Mouse (Mus musculus) T-helper 1 cell (primary cell): ENCODE measurements around the gene Mbnl2.

Experiments
- in situ Hi-C: fragments of 300-600 bp; cut with MboI, MseI; formaldehyde crosslinking; loops from one replicate; pipeline ENCODE4 v1.15.1; 2025; ENCODE audit warnings: high pct_unique_total_duplicates

Mbnl2 gene

DNA sequence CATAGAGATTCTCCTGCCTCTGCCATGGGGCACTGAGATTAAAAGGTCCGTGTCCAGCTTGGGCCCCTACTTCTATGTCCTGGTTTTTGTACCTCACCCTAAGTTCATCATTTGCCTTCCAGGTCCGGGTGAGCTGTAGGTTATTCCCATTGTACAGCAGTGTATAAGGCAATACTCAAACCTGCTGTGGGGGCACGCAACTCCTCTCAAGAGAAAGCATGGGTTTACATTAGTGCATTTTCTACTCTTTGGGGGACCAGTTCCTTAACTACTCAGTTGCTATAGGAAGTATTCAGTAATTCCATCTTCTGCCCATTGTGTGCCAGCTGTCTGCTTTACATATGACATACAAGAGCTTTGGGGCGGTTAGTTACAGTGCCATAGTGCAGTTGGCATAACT lies 205.5 kb downstream of the Mbnl2 start:
- in situ Hi-C loops: no loop called here
